Mouse (Mus musculus): ENCODE measurements around the gene Ctnnd2. TPM values are rescaled to one million over a fixed set of nuclear protein-coding genes. Genes with fewer than 3 reads are reported as not detected.

Ctnnd2 gene
- polyA plus RNA-seq, 1 experiment = 0.31 TPM

- no peak for DNase-seq (ENCODE audit: low read depth, low spot score)
- WGBS = 85% methylated on average over 13 of the region's 13 CpGs
Observed at GRCm38 (mm10) chr15:30466950-30467543, 294.7 kb downstream of the Ctnnd2 start.

DNA sequence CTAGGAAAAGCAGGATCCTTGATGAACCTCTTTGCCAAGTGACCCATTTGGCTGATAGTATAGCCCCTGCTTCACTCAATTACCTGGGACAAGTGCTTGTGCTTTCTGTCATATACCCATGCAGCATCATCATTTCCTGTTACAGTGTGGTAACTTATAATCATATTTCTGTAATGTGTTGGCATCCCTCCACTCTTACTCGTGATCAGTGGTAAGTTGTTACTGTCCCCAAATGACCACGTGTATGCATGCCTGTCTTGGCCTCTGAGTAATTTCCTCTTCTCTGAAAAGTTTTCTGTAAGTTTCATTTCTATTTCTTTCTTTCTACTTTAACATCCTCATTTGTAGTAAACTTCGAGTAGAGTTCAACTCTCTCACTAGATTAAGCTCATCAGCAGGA lies 296.4 kb downstream of the Ctnnd2 start:
- WGBS = 58% methylated on average over 3 of the region's 3 CpGs
- DNase-seq (ENCODE audit: low read depth, low spot score) = no peak

- WGBS = 80% methylated on average over 6 of the region's 6 CpGs
- no peak for DNase-seq (ENCODE audit: low read depth, low spot score)
Observed at GRCm38 (mm10) chr15:30471280-30471966, 299.0 kb downstream of the Ctnnd2 start.

DNA sequence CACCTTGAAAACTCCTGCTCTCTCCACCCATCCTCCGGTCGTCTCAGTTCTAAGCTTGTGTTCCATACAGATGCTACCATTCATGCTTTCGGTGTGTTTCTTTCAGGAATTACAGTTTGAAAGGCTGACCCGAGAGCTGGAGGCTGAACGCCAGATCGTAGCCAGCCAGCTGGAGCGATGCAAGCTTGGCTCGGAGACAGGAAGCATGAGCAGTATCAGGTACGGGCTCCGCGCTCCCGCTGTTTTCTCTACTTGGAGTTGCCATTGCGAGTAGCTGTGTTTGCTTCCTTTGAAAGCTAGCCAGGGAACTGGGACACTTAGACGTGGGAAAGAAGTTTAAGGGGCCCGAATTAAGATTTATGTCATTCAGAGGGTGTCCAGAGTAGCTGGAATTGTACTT lies 308.3 kb downstream of the Ctnnd2 start:
- DNase-seq (ENCODE audit: low read depth, low spot score) = no peak
- 74% methylated on average over 15 of the region's 15 CpGs for WGBS

DNA sequence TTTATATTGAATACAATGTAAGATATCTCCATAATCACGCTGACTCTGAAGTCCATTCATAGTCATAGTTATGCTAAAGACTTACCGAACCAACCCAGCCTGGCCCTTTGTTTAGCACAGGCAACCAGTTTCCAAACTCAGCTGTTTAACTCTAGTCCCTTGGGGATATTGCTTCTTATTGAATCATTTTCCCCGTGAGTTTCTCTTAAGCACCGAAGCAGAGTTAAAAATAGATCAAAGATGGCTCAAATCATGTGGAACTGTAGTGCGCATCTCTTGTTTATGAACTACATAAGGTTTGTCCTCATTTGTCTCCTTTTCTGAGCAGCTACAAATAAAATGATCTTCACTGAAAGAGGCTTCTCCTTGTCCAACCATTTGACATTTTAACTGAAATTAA lies 334.1 kb downstream of the Ctnnd2 start:
- 76% methylated on average over 5 of the region's 5 CpGs for WGBS
- no peak for DNase-seq (ENCODE audit: low read depth, low spot score)

DNA sequence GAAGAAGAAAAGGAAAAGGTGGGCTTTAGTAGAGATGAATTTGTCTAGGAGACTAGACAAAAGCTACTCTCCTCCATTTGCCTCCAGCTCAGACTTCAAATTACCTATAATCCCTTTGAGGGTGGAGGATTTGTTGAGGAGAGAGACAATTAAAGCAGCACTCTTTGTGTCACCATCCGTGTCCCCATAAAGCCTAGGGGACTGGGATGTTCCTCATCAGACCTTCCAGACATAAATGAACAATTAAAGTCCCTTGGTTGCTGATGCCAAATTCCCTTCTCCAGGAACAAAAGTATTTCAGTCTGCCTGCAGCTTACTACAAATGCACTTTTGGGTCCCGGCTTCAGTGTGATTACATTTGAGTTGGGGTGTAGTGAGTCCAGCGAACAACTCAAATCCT lies 340.1 kb downstream of the Ctnnd2 start:
- WGBS = 61% methylated on average over 3 of the region's 3 CpGs
- no peak for DNase-seq (ENCODE audit: low read depth, low spot score)

- DNase-seq (ENCODE audit: low read depth, low spot score) = no peak
Observed at GRCm38 (mm10) chr15:30513122-30513521, 340.7 kb downstream of the Ctnnd2 start.

GRCm38 (mm10) chr15:30515425-30515824 lies 343.0 kb downstream of the Ctnnd2 start:
- DNase-seq (ENCODE audit: low read depth, low spot score) = no peak
- WGBS = 62% methylated on average over 4 of the region's 4 CpGs

- 83% methylated on average over 5 of the region's 5 CpGs for WGBS
- DNase-seq (ENCODE audit: low read depth, low spot score) = no peak
Observed at GRCm38 (mm10) chr15:30541459-30541858, 369.1 kb downstream of the Ctnnd2 start.

GRCm38 (mm10) chr15:30548263-30548662 lies 375.9 kb downstream of the Ctnnd2 start:
- WGBS = 84% methylated on average over 4 of the region's 4 CpGs
- DNase-seq (ENCODE audit: low read depth, low spot score) = no peak

DNA sequence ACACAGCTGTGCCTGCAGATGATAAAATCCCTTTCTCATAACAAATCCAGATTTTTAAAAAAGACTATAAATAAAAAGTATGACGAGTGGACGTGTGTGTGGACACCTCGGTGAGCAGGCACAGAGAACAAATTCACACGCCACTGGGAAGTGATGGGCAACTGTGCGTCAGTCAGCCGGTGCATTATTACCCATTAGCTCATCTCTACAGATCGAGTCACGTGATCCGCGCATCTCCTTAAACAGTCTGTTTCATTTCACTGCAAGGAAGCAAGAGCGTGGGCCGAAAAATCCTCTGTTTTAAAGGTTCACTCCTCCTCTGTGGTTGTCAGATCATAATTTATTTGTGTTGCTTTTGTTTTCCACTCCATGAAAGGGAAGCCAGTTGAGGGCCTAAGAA lies 378.6 kb downstream of the Ctnnd2 start:
- no peak for DNase-seq (ENCODE audit: low read depth, low spot score)
- WGBS = 82% methylated on average over 12 of the region's 12 CpGs

DNA sequence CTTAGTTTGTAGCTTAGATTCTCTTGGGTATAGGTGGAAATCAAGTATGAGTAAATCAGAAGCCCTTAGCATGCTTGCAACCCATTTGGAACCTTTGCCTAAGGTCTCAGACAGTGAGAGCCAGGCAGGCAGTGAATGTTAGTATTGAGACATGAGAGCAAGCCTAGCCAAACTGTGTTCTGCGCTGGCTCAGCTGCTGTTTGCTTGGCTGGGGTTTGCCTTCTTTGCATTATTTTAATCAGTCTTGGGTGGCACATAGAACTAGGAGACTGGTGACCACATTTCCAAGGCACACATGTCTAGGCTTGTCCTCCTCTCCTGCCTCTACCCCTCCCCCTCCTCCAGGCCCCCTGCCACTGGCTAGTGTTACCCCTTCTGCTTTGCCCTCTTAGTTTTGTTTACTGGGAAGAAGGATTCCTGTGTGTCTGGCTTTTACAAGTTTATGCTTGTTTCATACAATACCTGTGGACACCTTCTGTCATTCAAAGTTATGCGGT lies 381.6 kb downstream of the Ctnnd2 start:
- 87% methylated on average over 2 of the region's 2 CpGs for WGBS
- no peak for DNase-seq (ENCODE audit: low read depth, low spot score)

GRCm38 (mm10) chr15:30555787-30556186 lies 383.4 kb downstream of the Ctnnd2 start:
- no peak for DNase-seq (ENCODE audit: low read depth, low spot score)
- 82% methylated on average over 2 of the region's 2 CpGs for WGBS

DNA sequence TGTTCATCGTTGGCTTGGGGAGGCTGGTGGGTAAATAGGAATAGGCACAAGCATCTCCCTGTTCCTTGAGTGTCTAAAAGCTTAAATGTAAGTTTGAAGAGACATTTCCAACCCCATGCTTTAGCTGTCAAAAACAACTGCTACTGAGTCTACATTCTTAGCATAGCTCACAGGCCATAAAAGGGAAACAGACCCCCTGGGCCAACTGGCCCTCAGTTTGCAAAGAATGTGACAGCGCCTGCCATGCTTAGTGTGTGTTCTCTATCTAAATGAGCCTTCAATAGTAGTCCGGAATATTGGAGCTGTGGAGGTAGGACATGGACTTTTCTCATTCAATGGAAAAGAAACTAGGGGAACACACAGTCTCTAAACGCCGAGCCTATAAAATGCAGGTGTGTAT lies 390.0 kb downstream of the Ctnnd2 start:
- WGBS = 59% methylated on average over 5 of the region's 5 CpGs
- no peak for DNase-seq (ENCODE audit: low read depth, low spot score)

DNA sequence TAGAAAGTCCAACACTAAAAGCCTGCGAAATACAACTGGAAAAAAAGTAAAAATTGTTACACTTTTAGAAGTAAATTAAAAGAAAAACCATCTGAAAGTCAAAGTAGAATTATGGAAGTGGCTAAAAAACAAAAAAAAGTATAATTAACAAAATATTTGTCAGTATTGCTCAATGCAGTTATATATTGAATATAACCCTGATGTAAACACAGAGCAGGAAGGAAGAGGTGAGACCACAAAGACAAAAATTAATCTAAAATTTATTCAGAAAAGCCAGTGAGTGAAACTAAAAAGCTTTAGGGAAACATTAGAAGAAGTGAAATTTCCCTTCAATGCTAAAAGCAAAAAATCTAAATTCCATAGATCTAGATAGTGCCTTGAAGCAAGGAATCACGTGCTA lies 392.2 kb downstream of the Ctnnd2 start:
- WGBS = 87% methylated on average over 2 of the region's 2 CpGs
- DNase-seq (ENCODE audit: low read depth, low spot score) = no peak

DNA sequence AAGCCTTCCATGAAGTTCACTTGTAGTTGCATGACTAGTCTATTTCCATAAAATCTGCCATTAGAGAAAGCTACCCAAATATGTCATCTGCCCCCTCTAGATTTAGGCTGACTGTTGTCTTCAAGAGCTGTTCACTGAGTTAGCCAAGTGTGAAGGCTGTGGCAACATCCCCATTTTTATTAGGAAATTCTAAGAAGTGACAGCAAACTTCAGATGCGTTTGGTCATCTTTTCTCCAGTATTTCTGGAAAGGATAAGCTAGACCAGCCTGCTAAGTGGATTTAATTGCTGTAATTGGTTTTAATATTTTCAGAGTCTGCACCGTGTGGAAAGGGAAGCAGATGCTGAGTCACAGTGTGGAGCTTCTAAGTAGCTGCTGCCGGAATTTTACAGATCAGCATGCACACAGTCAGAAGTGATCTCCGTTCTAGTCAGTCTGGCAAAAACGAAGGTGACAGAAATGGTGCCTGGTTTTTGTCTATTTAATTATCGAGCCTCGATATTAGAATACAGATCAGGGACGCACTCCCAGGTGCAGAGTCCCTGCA lies 397.9 kb downstream of the Ctnnd2 start:
- DNase-seq (ENCODE audit: low read depth, low spot score) = no peak
- 69% methylated on average over 8 of the region's 8 CpGs for WGBS

DNA sequence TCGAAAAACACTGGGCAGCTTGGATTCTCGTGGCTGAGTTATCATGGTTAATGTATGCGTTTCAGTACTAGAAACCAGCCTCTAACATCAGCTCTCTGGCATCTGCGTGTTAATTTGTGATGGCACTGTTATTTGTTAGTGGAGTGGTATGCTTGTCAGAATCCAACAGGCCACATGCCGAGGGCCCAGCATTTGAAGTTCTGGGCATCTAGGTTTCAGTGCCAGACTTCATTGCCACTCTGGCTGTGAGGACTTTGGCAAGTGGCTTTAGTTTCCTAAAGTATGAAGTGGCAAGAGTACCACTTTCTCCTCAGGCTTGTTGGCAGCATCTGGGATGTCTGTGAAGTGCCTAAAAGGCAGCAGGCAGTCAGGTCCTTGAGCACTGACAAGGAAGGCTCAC lies 415.1 kb downstream of the Ctnnd2 start:
- WGBS = 86% methylated on average over 5 of the region's 5 CpGs
- no peak for DNase-seq (ENCODE audit: low read depth, low spot score)

DNA sequence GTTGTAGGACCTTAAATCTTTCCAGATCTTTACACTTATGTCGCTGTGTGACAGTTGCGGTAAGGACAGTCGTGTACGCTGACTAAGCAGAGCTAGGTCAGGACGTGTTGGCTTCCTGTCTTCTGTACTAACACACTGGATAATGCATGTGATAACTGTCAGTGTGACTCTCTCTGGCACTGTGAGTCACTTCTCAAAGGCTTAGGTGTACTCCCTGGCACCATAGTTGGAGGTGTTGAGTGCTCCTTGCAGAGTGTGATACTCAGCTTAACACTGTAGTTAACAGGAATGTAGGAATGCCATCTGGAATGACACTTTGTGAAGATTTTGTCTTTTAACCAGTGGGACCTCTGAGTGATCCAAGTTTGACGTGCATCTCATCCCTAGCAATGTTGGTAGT lies 418.5 kb downstream of the Ctnnd2 start:
- 91% methylated on average over 6 of the region's 6 CpGs for WGBS
- no peak for DNase-seq (ENCODE audit: low read depth, low spot score)

GRCm38 (mm10) chr15:30595507-30595906 lies 423.1 kb downstream of the Ctnnd2 start:
- 59% methylated on average over 1 of the region's 1 CpGs for WGBS
- DNase-seq (ENCODE audit: low read depth, low spot score) = no peak

GRCm38 (mm10) chr15:30610613-30611012 lies 438.2 kb downstream of the Ctnnd2 start:
- DNase-seq (ENCODE audit: low read depth, low spot score) = no peak
- WGBS = 61% methylated on average over 7 of the region's 7 CpGs

DNA sequence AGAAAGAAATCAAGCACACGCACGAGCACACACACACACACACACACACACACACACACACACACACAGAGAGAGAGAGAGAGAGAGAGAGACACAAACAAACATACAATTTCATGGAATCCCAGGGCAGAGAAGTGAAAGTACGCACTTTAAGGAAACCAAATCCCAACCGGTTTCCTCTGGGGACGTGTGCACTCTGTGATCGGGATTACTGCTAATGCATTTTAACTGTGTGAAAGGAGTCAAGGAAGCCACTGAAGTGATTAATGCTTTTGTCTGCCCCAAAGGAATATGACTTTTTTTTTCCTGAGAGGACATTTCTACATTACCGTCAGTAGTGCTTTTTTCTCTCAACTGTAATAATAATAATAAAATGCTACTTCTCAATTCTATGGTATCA lies 443.1 kb downstream of the Ctnnd2 start:
- 79% methylated on average over 7 of the region's 7 CpGs for WGBS
- no peak for DNase-seq (ENCODE audit: low read depth, low spot score)

Data from large intestine, adult 2 months (tissue).